Mouse (Mus musculus) C2C12 (cell line): ENCODE measurements around the gene Il16. TPM values are rescaled to one million over a fixed set of nuclear protein-coding genes. Genes with fewer than 3 reads are reported as not detected.

Source experiments
- H3K27me3 ChIP-seq: one replicate; pipeline ENCODE4 v1.6.1; 2011; ENCODE audit not compliant: control insufficient read depth, insufficient read depth, insufficient read length
- H3K36me3 ChIP-seq: one replicate; pipeline ENCODE4 v1.6.1; 2011; ENCODE audit not compliant: control insufficient read depth, insufficient read depth
- H3K4me3 ChIP-seq: one replicate; pipeline ENCODE4 v1.5.1; 2011; ENCODE audit warnings: mild to moderate bottlenecking, control low read depth; ENCODE audit not compliant: poor library complexity, insufficient read depth, severe bottlenecking
- H3K79me2 ChIP-seq: one replicate; pipeline ENCODE4 v1.6.1; 2011; ENCODE audit not compliant: control insufficient read depth, insufficient read depth
- H3K79me3 ChIP-seq: one replicate; pipeline ENCODE4 v1.6.1; 2011; ENCODE audit warnings: low read depth, control low read depth
- H3ac ChIP-seq: one replicate; pipeline ENCODE3; 2011; ENCODE audit warnings: low read depth; ENCODE audit not compliant: control insufficient read depth, insufficient read length
- CEBPB ChIP-seq: IDR thresholded peaks from one replicate; pipeline ENCODE4 v1.6.1; 2011; ENCODE audit warnings: low read depth, mild to moderate bottlenecking, control low read depth, moderate library complexity
- CTCF ChIP-seq: IDR thresholded peaks from one replicate; pipeline ENCODE4 v1.5.1; 2011; ENCODE audit not compliant: control insufficient read depth, insufficient read depth, insufficient read length
- FOSL1 ChIP-seq: IDR thresholded peaks from one replicate; pipeline ENCODE4 v1.8.0; 2011; ENCODE audit warnings: mild to moderate bottlenecking, low read length; ENCODE audit not compliant: poor library complexity, insufficient read depth, severe bottlenecking
- MAX ChIP-seq: IDR thresholded peaks from one replicate; pipeline ENCODE4 v1.6.1; 2011; ENCODE audit warnings: mild to moderate bottlenecking, control low read depth
- MYOD1 ChIP-seq: IDR thresholded peaks from one replicate; pipeline ENCODE4 v1.6.1; 2011; ENCODE audit warnings: low read depth; ENCODE audit not compliant: control insufficient read depth, insufficient read length
- MYOG ChIP-seq: IDR thresholded peaks from one replicate; pipeline ENCODE4 v1.6.1; 2011; ENCODE audit not compliant: control insufficient read depth, insufficient read length; ENCODE audit errors: extremely low read depth
- USF1 ChIP-seq: IDR thresholded peaks from one replicate; pipeline ENCODE4 v1.6.1; 2011; ENCODE audit warnings: low read depth, mild to moderate bottlenecking, control low read depth, moderate library complexity
- polyA plus RNA-seq: library from polyadenylated mRNA; unstranded; fragments of >200 nt; fragmentation: generic; extraction: Trizol; gene quantifications from one replicate; pipeline ENCODE4 v1.2.1, GENCODE M21; 2012; ENCODE audit warnings: missing spikeins

Gene Il16
- polyA plus RNA-seq, 1 experiment: not detected

- Histone ChIP-seq H3K79me2 (no peaks in the 10 kb centered on the region), H3K27me3 (no peaks in the 10 kb centered on the region), H3K79me3 (no peaks in the 10 kb centered on the region), H3K36me3 (no peaks in the 10 kb centered on the region), H3K4me3 (no peak overlapping the region), H3ac (no peak overlapping the region)
- TF ChIP-seq USF1 (no peak), CTCF (no peak), FOSL1 (no peak), CEBPB (no peak)
These were observed 10.8 kb downstream of the Il16 start for GRCm38 (mm10) chr7:83734671-83735082.

GRCm38 (mm10) chr7:83734246-83734645 lies 11.3 kb downstream of the Il16 start:
- Histone ChIP-seq H3K79me3 (no peaks in the 10 kb centered on the region), H3K4me3 (no peak overlapping the region), H3ac (no peak overlapping the region), H3K36me3 (no peaks in the 10 kb centered on the region), H3K79me2 (no peaks in the 10 kb centered on the region), H3K27me3 (no peaks in the 10 kb centered on the region)
- TF ChIP-seq MAX (no peak), FOSL1 (no peak), MYOD1 (no peak), MYOG (no peak)

GRCm38 (mm10) chr7:83732781-83733180 lies 12.7 kb downstream of the Il16 start:
- H3K79me2 ChIP-seq: no peaks in the 10 kb centered on the region
- TF ChIP-seq CEBPB: no peak
- TF ChIP-seq CTCF: no peak
- TF ChIP-seq MAX: no peak
- no peak for TF ChIP-seq MYOG
- no peak for TF ChIP-seq MYOD1
- TF ChIP-seq FOSL1: no peak
- TF ChIP-seq USF1: no peak
- no peaks in the 10 kb centered on the region for H3K79me3 ChIP-seq
- no peaks in the 10 kb centered on the region for H3K27me3 ChIP-seq
- H3K4me3 ChIP-seq: no peak overlapping the region
- H3ac ChIP-seq: no peak overlapping the region
- no peaks in the 10 kb centered on the region for H3K36me3 ChIP-seq

GRCm38 (mm10) chr7:83731961-83732666 lies 13.4 kb downstream of the Il16 start:
- Histone ChIP-seq H3K36me3 (no peaks in the 10 kb centered on the region), H3K27me3 (no peaks in the 10 kb centered on the region), H3ac (no peak overlapping the region), H3K4me3 (no peak overlapping the region), H3K79me2 (no peaks in the 10 kb centered on the region), H3K79me3 (no peaks in the 10 kb centered on the region)
- TF ChIP-seq CTCF (no peak), MAX (no peak), MYOD1 (no peak), CEBPB (no peak), MYOG (no peak), FOSL1 (no peak), USF1 (no peak)

GRCm38 (mm10) chr7:83731297-83731696 lies 14.2 kb downstream of the Il16 start:
- Histone ChIP-seq H3K4me3 (no peak overlapping the region), H3K36me3 (no peaks in the 10 kb centered on the region), H3ac (no peak overlapping the region), H3K79me2 (no peaks in the 10 kb centered on the region), H3K27me3 (no peaks in the 10 kb centered on the region), H3K79me3 (no peaks in the 10 kb centered on the region)
- TF ChIP-seq MYOD1: no peak

GRCm38 (mm10) chr7:83726936-83727632 lies 18.4 kb downstream of the Il16 start:
- no peak for TF ChIP-seq USF1
- no peak for TF ChIP-seq MAX
- TF ChIP-seq CTCF: no peak
- TF ChIP-seq MYOG: no peak
- TF ChIP-seq MYOD1: no peak
- no peak for TF ChIP-seq FOSL1
- no peak for TF ChIP-seq CEBPB
- Histone ChIP-seq H3K36me3 (no peaks in the 10 kb centered on the region), H3K4me3 (no peak overlapping the region), H3K27me3 (no peaks in the 10 kb centered on the region), H3K79me2 (no peaks in the 10 kb centered on the region), H3K79me3 (no peaks in the 10 kb centered on the region), H3ac (no peak overlapping the region)
